Mouse (Mus musculus): ENCODE results near the gene Casp12. TPM values are rescaled to one million over a fixed set of nuclear protein-coding genes. Genes with fewer than 3 reads are reported as not detected.
A peak's percentile ranks its signal among the peaks of the same experiment; 100 is the strongest.
"Not testable (repeated sequence)": the region's sequence is repeated elsewhere in the genome, so short reads cannot be mapped to it uniquely, and the experiment has no call there.

Casp12 gene
- total and polyA plus RNA-seq, 3 experiments = 0.34 TPM; not detected in 2

GRCm38 (mm10) chr9:5356801-5357200 lies 11.6 kb downstream of the Casp12 start:
- H3K4me1 ChIP-seq (ENCODE audit: control insufficient read depth in 1 of 2, insufficient read depth in 2 of 2) = no peaks in the 10 kb centered on the region
- in situ Hi-C loops (cut with MboI; ENCODE audit: low pct_ligation_motif_present, low pct_unique_long_range_greater_than_20kb, low sequenced_read_pairs) (no loop called here), dilution Hi-C loops (cut with MboI; ENCODE audit: extremely low pct_ligation_motif_present, extremely low pct_unique_long_range_greater_than_20kb, low sequenced_read_pairs) (no loop called here)
- H3K4me2 ChIP-seq (ENCODE audit: insufficient read depth, low read depth, poor library complexity, severe bottlenecking) = no peak overlapping the region
- no peak for DNase-seq (ENCODE audit: extremely low read depth)
- H3K36me3 ChIP-seq (replicated peaks in 1 of 2; ENCODE audit: control insufficient read depth in 1 of 2, insufficient read depth in 1 of 2, low read length in 1 of 2) = no peaks in the 10 kb centered on the region
- no peak overlapping the region for H3K9ac ChIP-seq (ENCODE audit: insufficient read depth, low read depth)
- H3K4me3 ChIP-seq (replicated peaks in 1 of 3; ENCODE audit: low read depth in 2 of 3, low read length in 2 of 3, poor library complexity in 1 of 3) = no peak overlapping the region
- no peak for TF ChIP-seq PAX5 (IDR thresholded peaks at IDR 0.05; ENCODE audit: low read length)
- no peak for TF ChIP-seq ZMIZ1 (IDR thresholded peaks at IDR 0.05; ENCODE audit: low read depth, low read length)
- no peak for TF ChIP-seq NRF1 (IDR thresholded peaks at IDR 0.05; ENCODE audit: low read depth, low read length)
- TF ChIP-seq USF2 (conservative IDR thresholded peaks at IDR 0.05; ENCODE audit: low read depth, low read length) = no peak
- TF ChIP-seq MAFK (IDR thresholded peaks at IDR 0.05; ENCODE audit: insufficient replicate concordance, low read length) = no peak
- H3K27ac ChIP-seq (ENCODE audit: insufficient read depth, low read depth) = no peak overlapping the region
- H3K79me2 ChIP-seq (replicated peaks; ENCODE audit: control insufficient read depth, extremely low read depth, insufficient read depth, poor library complexity, severe bottlenecking) = no peaks in the 10 kb centered on the region
- no peaks in the 10 kb centered on the region for H3K9me3 ChIP-seq (replicated peaks; ENCODE audit: low read length)
- H3K27me3 ChIP-seq (replicated peaks) = no peaks in the 10 kb centered on the region

GRCm38 (mm10) chr9:5393561-5393960 lies 48.3 kb downstream of the Casp12 start:
- H3K27ac ChIP-seq (ENCODE audit: insufficient read depth, low read depth) = no peak overlapping the region
- in situ Hi-C loops (cut with MboI; ENCODE audit: low pct_ligation_motif_present, low pct_unique_long_range_greater_than_20kb, low sequenced_read_pairs) (no loop called here), dilution Hi-C loops (cut with MboI; ENCODE audit: extremely low pct_ligation_motif_present, extremely low pct_unique_long_range_greater_than_20kb, low sequenced_read_pairs) (no loop called here)
- DNase-seq (ENCODE audit: extremely low read depth) = no peak
- H3K9ac ChIP-seq (ENCODE audit: insufficient read depth, low read depth) = no peak overlapping the region
- H3K27me3 ChIP-seq (replicated peaks) = no peaks in the 10 kb centered on the region
- H3K36me3 ChIP-seq (replicated peaks in 1 of 2; ENCODE audit: control insufficient read depth in 1 of 2, insufficient read depth in 1 of 2, low read length in 1 of 2) = no peaks in the 10 kb centered on the region
- H3K9me3 ChIP-seq (replicated peaks; ENCODE audit: low read length) = peaks cover 2% of the 10 kb centered on the region
- no peaks in the 10 kb centered on the region for H3K79me2 ChIP-seq (replicated peaks; ENCODE audit: control insufficient read depth, extremely low read depth, insufficient read depth, poor library complexity, severe bottlenecking)
- no peak overlapping the region for H3K4me3 ChIP-seq (replicated peaks in 1 of 3; ENCODE audit: low read depth in 2 of 3, low read length in 2 of 3, poor library complexity in 1 of 3)
- TF ChIP-seq CTCF (conservative IDR thresholded peaks at IDR 0.05 in 1 of 2, IDR thresholded peaks at IDR 0.05 in 1 of 2; ENCODE audit: low read depth in 2 of 2, low read length in 2 of 2) (no peak), ZKSCAN1 (IDR thresholded peaks at IDR 0.05; ENCODE audit: borderline replicate concordance, low read depth, low read length) (no peak), TBP (conservative IDR thresholded peaks at IDR 0.05; ENCODE audit: low read depth, low read length) (no peak), ZMIZ1 (IDR thresholded peaks at IDR 0.05; ENCODE audit: low read depth, low read length) (no peak), MAZ (IDR thresholded peaks at IDR 0.05; ENCODE audit: low read depth, low read length) (no peak)
- H3K4me2 ChIP-seq (ENCODE audit: insufficient read depth, low read depth, poor library complexity, severe bottlenecking) = no peak overlapping the region
- 0 out of 4 replicates have a peak, but pooled peaks cover 0 to 2% of the 10 kb centered on the region in 2 experiments for H3K4me1 ChIP-seq (ENCODE audit: control insufficient read depth in 1 of 2, insufficient read depth in 2 of 2)

GRCm38 (mm10) chr9:5395861-5396260 lies 50.6 kb downstream of the Casp12 start:
- H3K36me3 ChIP-seq (replicated peaks in 1 of 2; ENCODE audit: control insufficient read depth in 1 of 2, insufficient read depth in 1 of 2, low read length in 1 of 2); H3K4me1 ChIP-seq (ENCODE audit: control insufficient read depth in 1 of 2, insufficient read depth in 2 of 2); H3K4me2 ChIP-seq (ENCODE audit: insufficient read depth, low read depth, poor library complexity, severe bottlenecking); H3K27me3 ChIP-seq (replicated peaks); H3K79me2 ChIP-seq (replicated peaks; ENCODE audit: control insufficient read depth, extremely low read depth, insufficient read depth, poor library complexity, severe bottlenecking); H3K4me3 ChIP-seq (replicated peaks in 1 of 3; ENCODE audit: low read depth in 2 of 3, low read length in 2 of 3, poor library complexity in 1 of 3); H3K27ac ChIP-seq (ENCODE audit: insufficient read depth, low read depth); H3K9ac ChIP-seq (ENCODE audit: insufficient read depth, low read depth); in situ Hi-C loops (cut with MboI; ENCODE audit: low pct_ligation_motif_present, low pct_unique_long_range_greater_than_20kb, low sequenced_read_pairs); dilution Hi-C loops (cut with MboI; ENCODE audit: extremely low pct_ligation_motif_present, extremely low pct_unique_long_range_greater_than_20kb, low sequenced_read_pairs); H3K9me3 ChIP-seq (replicated peaks; ENCODE audit: low read length): not testable (repeated sequence)
- DNase-seq (ENCODE audit: extremely low read depth) = peak; percentile 3
